Mouse (Mus musculus) gastrocnemius, adult 18-20 months (tissue): ENCODE measurements around the gene 3830406C13Rik. TPM values are rescaled to one million over a fixed set of nuclear protein-coding genes. Genes with fewer than 3 reads are reported as not detected.
"Not testable (repeated sequence)": the region's sequence is repeated elsewhere in the genome, so short reads cannot be mapped to it uniquely, and the experiment has no call there.

Source experiments
- DNase-seq: peaks from one replicate; pipeline ENCODE4 v3.0.0; 2021; ENCODE audit warnings: low spot score
- long read RNA-seq, 2 experiments: library from polyadenylated mRNA; stranded (forward); transcript quantifications; one replicate each; pipeline ENCODE4 v2.0.0; 2021
- total RNA-seq, 2 experiments: library from RNA; stranded (reverse); gene quantifications; 2 replicates each; pipeline ENCODE4 v1.2.3; 2021

The 3830406C13Rik gene
- total RNA-seq = 10 to 100 TPM; 12.1 to 12.4 TPM
- long read RNA-seq, experiment 1, partial matches to known transcripts = 0 of 13 reads
- long read RNA-seq, experiment 1, other reads (novel, unspliced or antisense) = 3 of 13 reads
- long read RNA-seq, experiment 2, transcript 3830406C13Rik-202 (5 exons, 2,452 nt) = major isoform, 6 of 17 reads
- long read RNA-seq, experiment 2, partial matches to known transcripts = 1 of 17 reads
- long read RNA-seq, experiment 2, other reads (novel, unspliced or antisense) = 9 of 17 reads

GRCm38 (mm10) chr14:12284141-12284912 is at the start of gene 3830406C13Rik:
TSS of gene 3830406C13Rik (plus strand) at chr14:12284173.
- DNase-seq = peak; percentile 84

- no peak for DNase-seq
Measured at GRCm38 (mm10) chr14:12243726-12244125, 40.2 kb upstream of the 3830406C13Rik start.

- no peak for DNase-seq
Measured at GRCm38 (mm10) chr14:12276031-12276430, 7.9 kb upstream of the 3830406C13Rik start.

GRCm38 (mm10) chr14:12283641-12284040 is 332 bp upstream of the 3830406C13Rik start, which contains the start of gene Gm49355:
TSS of gene Gm49355 (plus strand) at chr14:12283976.
- no peak for DNase-seq

GRCm38 (mm10) chr14:12289747-12290146 is 5.8 kb downstream of the 3830406C13Rik start:
- not testable (repeated sequence) for DNase-seq

GRCm38 (mm10) chr14:12296391-12296790 is 12.4 kb downstream of the 3830406C13Rik start:
- no peak for DNase-seq

- DNase-seq = no peak
Measured at GRCm38 (mm10) chr14:12299171-12299570, 15.2 kb downstream of the 3830406C13Rik start.

- DNase-seq = no peak
Measured at GRCm38 (mm10) chr14:12299654-12300053, 15.7 kb downstream of the 3830406C13Rik start.

GRCm38 (mm10) chr14:12300275-12300674 is 16.3 kb downstream of the 3830406C13Rik start:
- no peak for DNase-seq

- no peak for DNase-seq
Measured at GRCm38 (mm10) chr14:12300677-12301076, 16.7 kb downstream of the 3830406C13Rik start.

- DNase-seq = no peak
Measured at GRCm38 (mm10) chr14:12303106-12303505, 19.1 kb downstream of the 3830406C13Rik start.

- DNase-seq = no peak
Measured at GRCm38 (mm10) chr14:12333622-12334021, 49.6 kb downstream of the 3830406C13Rik start.

GRCm38 (mm10) chr14:12334925-12335324 is 51.0 kb downstream of the 3830406C13Rik start:
- no peak for DNase-seq

GRCm38 (mm10) chr14:12337421-12337997 is 53.5 kb downstream of the 3830406C13Rik start:
- DNase-seq = no peak

- DNase-seq = no peak
Measured at GRCm38 (mm10) chr14:12337998-12338809, 54.2 kb downstream of the 3830406C13Rik start.

- DNase-seq = no peak
Measured at GRCm38 (mm10) chr14:12338811-12339565, 55.0 kb downstream of the 3830406C13Rik start.

GRCm38 (mm10) chr14:12340238-12341074 is 56.5 kb downstream of the 3830406C13Rik start:
- no peak for DNase-seq

- no peak for DNase-seq
Measured at GRCm38 (mm10) chr14:12341075-12341788, 57.3 kb downstream of the 3830406C13Rik start.
